Mouse (Mus musculus) thymus, adult 2 months (tissue): ENCODE results near the gene Cdhr3. TPM values are rescaled to one million over a fixed set of nuclear protein-coding genes. Genes with fewer than 3 reads are reported as not detected.

Source experiments
- DNase-seq: peaks from one replicate; pipeline ENCODE4 v3.0.0; 2021
- H3K27ac ChIP-seq: fragments of 200-500 bp; 2 replicates; pipeline ENCODE4 v1.5.1; 2012; ENCODE audit warnings: low read length, control low read depth; ENCODE audit not compliant: control insufficient read depth, insufficient read depth
- H3K27me3 ChIP-seq: fragments of 200-500 bp; 2 replicates; pipeline ENCODE4 v1.6.1; 2012; ENCODE audit warnings: mild to moderate bottlenecking, low read length, moderate library complexity, mixed read lengths; ENCODE audit not compliant: control insufficient read depth, insufficient read depth
- H3K36me3 ChIP-seq: fragments of 200-500 bp; 2 replicates; pipeline ENCODE4 v1.6.1; 2012; ENCODE audit warnings: mild to moderate bottlenecking, low read length, moderate library complexity; ENCODE audit not compliant: control insufficient read depth, insufficient read depth
- H3K4me1 ChIP-seq: fragments of 200-500 bp; replicated peaks from 2 replicates; pipeline ENCODE4 v1.6.1; 2012; ENCODE audit warnings: low read length; ENCODE audit not compliant: control insufficient read depth, insufficient read depth
- H3K4me3 ChIP-seq: fragments of 200-500 bp; 2 replicates; pipeline ENCODE4 v1.5.1; 2012; ENCODE audit warnings: mild to moderate bottlenecking, low read length, control low read depth, moderate library complexity; ENCODE audit not compliant: control insufficient read depth, insufficient read depth
- CTCF ChIP-seq: fragments of 200-500 bp; IDR thresholded peaks from 2 replicates; pipeline ENCODE4 v1.5.1; 2012; ENCODE audit warnings: mild to moderate bottlenecking, control low read depth, low read length, moderate library complexity, borderline replicate concordance; ENCODE audit not compliant: control insufficient read depth, poor library complexity, insufficient read depth; ENCODE audit errors: extremely low read depth
- POLR2A ChIP-seq: fragments of 200-500 bp; IDR thresholded peaks from 2 replicates; pipeline ENCODE4 v1.6.1; 2012; ENCODE audit warnings: mild to moderate bottlenecking, low read length, control low read depth, moderate library complexity; ENCODE audit not compliant: control insufficient read depth, poor library complexity, insufficient read depth; ENCODE audit errors: extremely low read depth
- WGBS: fragments of 180-500 bp; shearing (Covaris S2); methylation state at CpG from one replicate; pipeline ENCODE4 v1.1.7; 2018; 5-methylcytosine and 5-hydroxymethylcytosine counted together
- polyA plus RNA-seq: library from polyadenylated mRNA; depleted of rRNA; stranded (reverse); fragments of >200 nt; gene quantifications from 2 replicates; pipeline ENCODE4 v1.2.3, GENCODE M21; 2012

Cdhr3 gene
- polyA plus RNA-seq, 1 experiment = 0.38 TPM

GRCm38 (mm10) chr12:33086151-33086550, 6.5 kb downstream of the Cdhr3 start:
- Histone ChIP-seq H3K27ac (no peak overlapping the region), H3K27me3 (no peaks in the 10 kb centered on the region), H3K36me3 (no peaks in the 10 kb centered on the region), H3K4me1 (no peaks in the 10 kb centered on the region), H3K4me3 (no peak overlapping the region)
- 88% methylated on average over 5 of the region's 5 CpGs for WGBS
- TF ChIP-seq POLR2A = no peak
- no peak for TF ChIP-seq CTCF
- no peak for DNase-seq

- TF ChIP-seq POLR2A (no peak), CTCF (no peak)
- H3K36me3 ChIP-seq = no peaks in the 10 kb centered on the region
- H3K27ac ChIP-seq = no peak overlapping the region
- H3K4me1 ChIP-seq = no peaks in the 10 kb centered on the region
- 41% methylated on average over 2 of the region's 2 CpGs for WGBS
- no peaks in the 10 kb centered on the region for H3K27me3 ChIP-seq
- H3K4me3 ChIP-seq = no peak overlapping the region
- DNase-seq = no peak
These were observed 8.0 kb downstream of the Cdhr3 start for GRCm38 (mm10) chr12:33084683-33085082.

- WGBS = 11% methylated on average over 5 of the region's 5 CpGs
- TF ChIP-seq POLR2A (no peak), CTCF (no peak)
- no peak overlapping the region for H3K4me3 ChIP-seq
- no peaks in the 10 kb centered on the region for H3K36me3 ChIP-seq
- H3K4me1 ChIP-seq = no peaks in the 10 kb centered on the region
- no peaks in the 10 kb centered on the region for H3K27me3 ChIP-seq
- DNase-seq = no peak
- H3K27ac ChIP-seq = no peak overlapping the region
These were observed 9.3 kb downstream of the Cdhr3 start for GRCm38 (mm10) chr12:33083362-33083761.

DNA sequence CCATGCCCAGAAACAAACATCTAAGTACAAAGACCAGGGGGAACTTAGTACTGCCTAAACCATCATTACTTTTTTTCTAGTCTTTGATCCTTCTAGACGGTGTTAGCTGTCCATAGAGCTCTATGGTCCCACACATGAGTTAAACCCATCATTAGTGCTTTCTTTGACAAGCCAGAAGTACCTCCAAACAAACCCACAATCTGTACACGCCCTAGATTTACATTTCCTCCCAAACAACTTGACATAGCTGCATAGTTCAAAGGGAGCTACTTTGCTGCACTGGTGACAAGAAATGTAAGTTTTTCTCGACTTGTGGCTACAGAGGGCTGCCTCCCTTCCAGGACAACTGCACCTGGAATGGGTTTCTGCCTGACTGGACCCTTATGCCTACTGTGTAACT, 16.4 kb downstream of the Cdhr3 start:
- no peak for TF ChIP-seq POLR2A
- TF ChIP-seq CTCF = no peak

DNA sequence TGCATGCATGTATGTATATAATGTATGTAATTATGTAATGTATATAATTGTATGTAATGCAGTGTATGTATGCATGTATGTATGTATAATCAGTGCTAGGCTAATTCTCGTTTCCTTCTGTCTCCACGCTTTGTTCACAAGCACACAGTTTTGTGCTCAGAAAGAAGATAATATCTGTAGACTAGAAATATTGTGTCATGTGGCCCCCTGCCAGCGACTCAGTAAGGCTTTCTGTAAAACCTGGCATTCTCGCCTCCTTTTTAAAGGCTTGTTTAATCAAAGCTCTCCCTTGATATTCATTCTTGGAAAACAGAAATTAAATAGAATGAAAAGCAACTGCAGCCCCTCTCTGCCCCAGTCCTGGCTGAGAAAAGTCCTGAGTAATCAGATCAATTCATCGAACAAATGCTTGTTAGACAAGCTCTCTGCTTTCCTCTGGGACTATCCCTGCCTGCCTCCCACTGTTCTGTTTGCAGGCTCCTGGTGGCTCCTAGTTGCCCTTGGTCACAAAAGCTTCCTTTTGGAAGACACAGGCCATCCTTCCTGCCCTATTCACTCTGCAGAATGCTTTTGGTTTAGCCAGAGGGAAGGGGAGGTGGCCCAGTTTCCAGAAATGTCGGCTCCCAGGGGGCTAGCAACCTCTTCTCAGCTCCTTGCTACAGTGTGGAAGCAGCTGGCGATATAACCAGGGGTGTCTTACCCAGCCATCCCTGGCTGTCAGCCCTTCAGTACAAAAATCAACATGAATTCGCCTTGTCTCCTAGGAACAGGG, 20.6 kb downstream of the Cdhr3 start:
- Histone ChIP-seq H3K27ac (no peak overlapping the region), H3K4me3 (no peak overlapping the region), H3K4me1 (no peaks in the 10 kb centered on the region; the same call in 1 of the 2 replicates), H3K36me3 (no peaks in the 10 kb centered on the region), H3K27me3 (no peaks in the 10 kb centered on the region)
- no peak for TF ChIP-seq CTCF
- 84% methylated on average over 8 of the region's 8 CpGs for WGBS
- no peak for DNase-seq

More for the DNA sequence above, 16.4 kb downstream of the Cdhr3 start:
- 48% methylated on average over 3 of the region's 3 CpGs for WGBS
- Histone ChIP-seq H3K27ac (no peak overlapping the region), H3K36me3 (no peaks in the 10 kb centered on the region), H3K4me3 (no peak overlapping the region), H3K27me3 (no peaks in the 10 kb centered on the region), H3K4me1 (no peaks in the 10 kb centered on the region; the same call in 1 of the 2 replicates)
- no peak for DNase-seq

DNA sequence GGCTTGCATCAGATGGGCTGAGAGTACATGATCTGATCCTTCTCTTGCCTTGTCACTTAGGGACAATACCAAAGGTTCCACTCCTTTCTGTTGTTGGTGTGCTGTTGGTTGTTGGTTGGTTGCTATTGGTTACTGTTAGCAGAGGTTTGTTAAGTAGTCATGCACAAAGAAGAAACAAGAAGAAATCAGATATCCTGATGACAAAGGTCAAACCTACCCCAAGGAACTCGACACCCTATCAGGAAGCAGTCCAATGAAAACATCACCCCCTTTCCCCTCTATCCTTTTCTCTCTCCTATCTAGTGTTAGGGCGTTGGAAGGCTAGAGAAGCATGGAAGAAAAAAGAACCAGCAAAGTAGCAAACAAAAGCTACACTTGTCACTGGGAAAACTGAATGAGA, 23.7 kb downstream of the Cdhr3 start:
- Histone ChIP-seq H3K4me3 (no peak overlapping the region), H3K4me1 (no peaks in the 10 kb centered on the region), H3K27ac (no peak overlapping the region), H3K27me3 (no peaks in the 10 kb centered on the region), H3K36me3 (no peaks in the 10 kb centered on the region)
- DNase-seq = no peak
- WGBS = 97% methylated on average over 2 of the region's 2 CpGs
- TF ChIP-seq CTCF (no peak), POLR2A (no peak)
